Mouse (Mus musculus): ENCODE measurements around the gene Arhgef10l.

DNA sequence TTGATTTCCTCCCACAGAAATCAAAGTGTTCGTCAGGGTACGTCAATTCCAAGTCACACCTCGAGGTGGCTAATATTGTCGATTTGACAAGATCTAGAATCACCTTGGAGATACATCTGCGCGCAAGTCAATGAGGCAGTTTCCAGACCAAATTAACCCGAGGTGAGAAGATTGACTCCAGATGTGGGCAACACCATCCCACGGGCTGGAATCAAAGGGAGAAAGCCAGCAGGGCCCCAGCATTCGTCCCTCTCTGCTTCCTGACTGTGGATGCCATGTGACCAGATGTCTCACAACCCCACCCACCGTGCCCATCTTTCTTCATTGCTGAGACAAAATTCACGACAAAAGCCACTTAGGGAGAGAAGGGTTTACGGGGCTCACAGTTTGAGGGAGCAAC, 180.4 kb downstream of the Arhgef10l start:
- no peak for TF ChIP-seq RAD21 (IDR thresholded peaks at IDR 0.05; ENCODE audit: low read depth, low read length)
- TF ChIP-seq TCF12 (IDR thresholded peaks at IDR 0.05; ENCODE audit: low read depth, low read length) = no peak
- TF ChIP-seq CTCF (IDR thresholded peaks at IDR 0.05 in 2 of 3, conservative IDR thresholded peaks at IDR 0.05 in 1 of 3; ENCODE audit: control insufficient read depth in 1 of 3, insufficient read depth in 1 of 3, low read depth in 2 of 3, low read length in 3 of 3, poor library complexity in 1 of 3, severe bottlenecking in 1 of 3) = no peak
- no peak for TF ChIP-seq SIN3A (IDR thresholded peaks at IDR 0.05; ENCODE audit: low read length)
- no peak for TF ChIP-seq EP300 (IDR thresholded peaks at IDR 0.05; ENCODE audit: low read depth in 1 of 2, low read length in 2 of 2)
- no peak for TF ChIP-seq CHD1 (IDR thresholded peaks at IDR 0.05; ENCODE audit: low read depth, low read length)
- no peak for TF ChIP-seq POLR2A (IDR thresholded peaks at IDR 0.05; ENCODE audit: control insufficient read depth in 1 of 2, insufficient read depth in 1 of 2, low read depth in 1 of 2, low read length in 2 of 2, poor library complexity in 1 of 2)
- TF ChIP-seq GATA1 (IDR thresholded peaks at IDR 0.05; ENCODE audit: low read depth, low read length) = no peak
- TF ChIP-seq HCFC1 (IDR thresholded peaks at IDR 0.05; ENCODE audit: low read depth, low read length) = no peak
- TF ChIP-seq KAT2A (conservative IDR thresholded peaks at IDR 0.05; ENCODE audit: low read depth, low read length) = no peak
- no peak for TF ChIP-seq E2F4 (IDR thresholded peaks at IDR 0.05; ENCODE audit: borderline replicate concordance, low read depth, low read length)
- no peak for TF ChIP-seq JUND (IDR thresholded peaks at IDR 0.05; ENCODE audit: low read depth, low read length)
- no peak for TF ChIP-seq ZNF384 (IDR thresholded peaks at IDR 0.05; ENCODE audit: low read depth, low read length)
- no peak for TF ChIP-seq SMC3 (IDR thresholded peaks at IDR 0.05; ENCODE audit: low read depth, low read length)
